Mouse (Mus musculus): ENCODE measurements around the gene Gm10490. TPM values are rescaled to one million over a fixed set of nuclear protein-coding genes. Genes with fewer than 3 reads are reported as not detected.

The Gm10490 gene
- polyA plus RNA-seq, 2 experiments from 2014 or later, result not detected

- ATAC-seq, result no peak
Observed at GRCm38 (mm10) chrX:7927116-7927515, 17.8 kb downstream of the Gm10490 start.

DNA sequence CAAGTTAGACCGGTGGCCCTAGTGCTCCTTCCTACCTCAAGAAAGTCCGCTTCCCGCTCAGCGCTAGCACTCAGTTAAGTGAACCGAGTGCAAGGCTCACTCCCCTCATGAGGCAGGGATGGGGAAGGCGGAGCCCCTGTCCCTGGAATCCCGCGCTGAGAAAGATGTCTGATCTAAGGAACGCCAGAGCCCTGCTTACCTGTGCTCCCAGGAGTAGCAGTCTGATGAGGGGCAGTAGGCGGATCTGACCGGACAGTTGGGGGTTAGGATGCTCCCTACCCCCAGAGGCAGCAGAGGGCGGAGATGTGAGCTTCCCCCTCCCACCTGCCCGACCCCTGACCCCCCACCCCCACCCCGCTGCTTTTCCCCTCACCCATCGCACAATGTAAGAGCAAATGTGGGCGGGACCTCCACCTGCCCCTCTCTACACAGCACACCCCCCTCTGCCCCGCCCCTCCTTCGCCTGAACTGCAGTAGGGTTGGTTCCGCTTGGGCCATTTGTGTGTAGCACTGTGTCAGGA is 19.0 kb downstream of the Gm10490 start, which contains the start of gene Eras:
TSS of gene Eras (minus strand) at position 338 of the 521 bp plus-strand sequence.
- ATAC-seq, result no peak

- ATAC-seq, result no peak
Observed at GRCm38 (mm10) chrX:7936874-7937273, 27.5 kb downstream of the Gm10490 start.

DNA sequence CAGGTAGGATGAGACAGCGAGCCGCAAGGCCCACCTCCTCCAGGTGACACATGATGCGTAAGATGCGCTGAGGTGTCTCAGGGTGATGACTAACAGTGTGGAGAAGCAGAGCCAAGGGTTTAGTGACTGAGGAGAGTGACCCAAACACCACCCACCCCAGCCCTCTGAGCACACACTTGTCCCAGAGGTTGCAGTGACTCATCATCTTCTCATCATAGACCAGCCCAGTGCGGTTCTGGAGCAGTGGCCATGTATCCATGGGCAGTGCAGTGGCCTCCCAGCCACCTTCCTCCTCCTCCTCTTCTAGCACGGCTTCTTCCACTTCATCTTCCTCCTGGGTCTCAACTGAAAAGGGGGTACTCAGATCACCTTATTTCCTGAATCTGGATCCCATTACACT is 28.3 kb downstream of the Gm10490 start:
- ATAC-seq, result no peak

DNA sequence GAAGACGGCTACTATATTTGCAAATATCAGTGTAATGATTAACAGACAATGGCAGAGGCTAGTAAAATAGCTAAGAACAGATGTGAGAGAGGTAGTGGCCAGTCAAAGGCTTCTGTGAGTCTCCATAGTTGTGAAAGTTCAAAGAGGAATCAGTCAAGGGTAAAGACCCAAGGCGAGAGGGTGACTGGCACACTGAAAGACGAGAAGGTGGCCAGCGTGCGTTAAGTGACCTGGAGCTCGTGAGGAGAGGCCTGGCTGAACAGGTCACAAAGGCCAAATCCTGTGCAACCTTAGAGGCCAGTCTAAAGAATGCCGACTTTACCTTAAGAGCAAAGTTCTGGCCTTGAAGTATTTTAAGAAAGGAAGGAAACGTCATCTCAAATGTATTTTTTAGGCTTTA is 36.3 kb downstream of the Gm10490 start:
- ATAC-seq, result no peak

DNA sequence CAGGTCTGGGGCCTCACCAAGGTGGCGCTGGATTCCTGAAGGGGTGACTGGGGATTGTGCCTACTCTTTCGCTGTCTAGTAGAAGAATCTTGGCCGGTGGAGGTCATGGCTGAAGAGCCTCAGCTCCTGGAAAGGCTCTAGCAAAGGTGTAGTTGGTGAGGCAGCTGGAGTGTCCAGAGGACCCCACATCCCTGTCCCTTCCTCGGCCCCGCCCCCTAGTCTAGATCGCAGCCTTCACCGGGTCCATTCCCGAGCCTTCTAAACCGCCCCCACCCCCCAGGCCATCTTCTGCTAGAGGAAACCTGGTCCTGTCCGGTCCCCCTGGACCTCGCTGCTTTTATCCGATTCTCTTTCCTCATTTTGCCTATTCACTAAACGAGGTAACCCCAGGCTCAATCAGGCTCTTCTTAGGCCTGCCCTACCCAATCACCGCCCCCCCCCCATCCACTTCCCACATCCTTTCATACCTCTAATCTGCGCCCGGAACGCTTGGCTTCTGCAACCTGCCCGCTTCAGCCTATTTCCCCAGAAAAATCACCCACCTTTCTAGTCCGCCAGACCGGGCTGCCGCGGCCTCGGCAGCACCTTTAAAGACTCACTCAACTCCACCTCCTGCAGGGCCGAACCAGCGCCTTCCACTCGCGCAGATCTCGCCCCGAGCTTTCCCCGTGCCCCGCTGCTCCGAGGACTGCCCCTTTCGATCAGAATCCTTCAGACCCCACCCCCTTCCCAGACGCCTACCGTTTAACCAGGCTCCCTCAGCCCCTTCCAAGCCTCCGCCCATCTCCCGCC is 38.0 kb downstream of the Gm10490 start, which contains the start of gene Hdac6:
TSS of gene Hdac6 (minus strand) at position 782 of the 792 bp plus-strand sequence.
- ATAC-seq, result peak; percentile 37

GRCm38 (mm10) chrX:7947900-7948492 is 38.7 kb downstream of the Gm10490 start:
- ATAC-seq, result peak; percentile 92

- ATAC-seq, result no peak
Observed at GRCm38 (mm10) chrX:7950091-7950490, 40.7 kb downstream of the Gm10490 start.

GRCm38 (mm10) chrX:7958868-7959267 is 49.5 kb downstream of the Gm10490 start:
- no peak for ATAC-seq

Other genes starting within 250 kb of the Gm10490 start
- gene Plp2, start 238.2 kb upstream of the Gm10490 start, polyA plus RNA-seq (2017; shearing (Covaris generic)), result 100 to 1,000 TPM; 147 to 155 TPM
- gene Magix, start 228.3 kb upstream of the Gm10490 start, polyA plus RNA-seq (2017; shearing (Covaris generic)), result not detected
- 10 to 100 TPM; 50.8 to 69.7 TPM for gene Gpkow, start 212.4 kb upstream of the Gm10490 start, polyA plus RNA-seq (2017; shearing (Covaris generic))
- gene Wdr45, start 195.2 kb upstream of the Gm10490 start, polyA plus RNA-seq (2017; shearing (Covaris generic)), result 10 to 100 TPM; 42.8 to 76.1 TPM
- gene Gm45208, start 187.3 kb upstream of the Gm10490 start, polyA plus RNA-seq (2017; shearing (Covaris generic)), result 1 to 10 TPM in 1 of 2 experiments, not detected in 1; 1.0 TPM
- gene Praf2, start 181.1 kb upstream of the Gm10490 start, polyA plus RNA-seq (2017; shearing (Covaris generic)), result 10 to 100 TPM; 33.9 to 40.0 TPM
- gene Ccdc120, start 158.6 kb upstream of the Gm10490 start, polyA plus RNA-seq (2017; shearing (Covaris generic)), result under 1 TPM; 0.20 to 0.52 TPM
- 10 to 100 TPM in 1 of 2 experiments, 1 to 10 TPM in 1; 8.5 to 14.4 TPM for gene Tfe3, start 147.0 kb upstream of the Gm10490 start, polyA plus RNA-seq (2017; shearing (Covaris generic))
- 10 to 100 TPM; 58.7 to 98.2 TPM for gene Gripap1, start 119.8 kb upstream of the Gm10490 start, polyA plus RNA-seq (2017; shearing (Covaris generic))
- gene Kcnd1, start 87.3 kb upstream of the Gm10490 start, polyA plus RNA-seq (2017; shearing (Covaris generic)), result under 1 TPM; 0.63 to 0.72 TPM
- gene Otud5, start 68.2 kb upstream of the Gm10490 start, polyA plus RNA-seq (2017; shearing (Covaris generic)), result 10 to 100 TPM; 13.7 to 28.6 TPM
- 10 to 100 TPM; 33.6 to 41.9 TPM for gene Pim2, start 31.3 kb upstream of the Gm10490 start, polyA plus RNA-seq (2017; shearing (Covaris generic))
- gene Slc35a2, start 25.5 kb upstream of the Gm10490 start, polyA plus RNA-seq (2017; shearing (Covaris generic)), result 10 to 100 TPM; 17.1 to 35.7 TPM
- gene Pqbp1, start 10.3 kb upstream of the Gm10490 start, polyA plus RNA-seq (2017; shearing (Covaris generic)), result 100 to 1,000 TPM; 108 to 123 TPM
- 100 to 1,000 TPM; 107 to 109 TPM for gene Timm17b, start 10.2 kb upstream of the Gm10490 start, polyA plus RNA-seq (2017; shearing (Covaris generic))
- gene Gm10491, start 1.7 kb upstream of the Gm10490 start, polyA plus RNA-seq (2017; shearing (Covaris generic)), result not detected
- gene Pcsk1n, start 10.3 kb downstream of the Gm10490 start, polyA plus RNA-seq (2017; shearing (Covaris generic)), result not detected
- not detected for gene Eras, start 19.1 kb downstream of the Gm10490 start, polyA plus RNA-seq (2017; shearing (Covaris generic))
- 10 to 100 TPM in 1 of 2 experiments, 1 to 10 TPM in 1; 8.3 to 15.9 TPM for gene Hdac6, start 38.3 kb downstream of the Gm10490 start, polyA plus RNA-seq (2017; shearing (Covaris generic))
- gene Gata1, start 68.5 kb downstream of the Gm10490 start, polyA plus RNA-seq (2017; shearing (Covaris generic)), result 10 to 100 TPM; 43.6 to 47.9 TPM
- not detected for gene Glod5, start 109.0 kb downstream of the Gm10490 start, polyA plus RNA-seq (2017; shearing (Covaris generic))
- gene Suv39h1, start 165.2 kb downstream of the Gm10490 start, polyA plus RNA-seq (2017; shearing (Covaris generic)), result 10 to 100 TPM; 16.0 to 31.0 TPM
- 10 to 100 TPM; 13.9 to 22.0 TPM for gene Was, start 181.0 kb downstream of the Gm10490 start, polyA plus RNA-seq (2017; shearing (Covaris generic))
- gene Wdr13, start 223.3 kb downstream of the Gm10490 start, polyA plus RNA-seq (2017; shearing (Covaris generic)), result 10 to 100 TPM; 19.1 to 33.8 TPM
- gene Rbm3, start 236.3 kb downstream of the Gm10490 start, polyA plus RNA-seq (2017; shearing (Covaris generic)), result 100 to 1,000 TPM; 519 to 666 TPM

Measured in CD4-positive, CD25-positive, alpha-beta regulatory T cell, adult 4 months (primary cell).